Mouse (Mus musculus) testis, adult 2 months (tissue): ENCODE measurements at regions not wholly inside any gene's neighbourhood (a gene's known extent, or its start where the extent isn't known, plus 50 kb on each side); places are given as distances from the start of the nearest gene placed in this dataset.
A peak's percentile ranks its signal among the peaks of the same experiment; 100 is the strongest.
"Not testable (repeated sequence)": the region's sequence is repeated elsewhere in the genome, so short reads cannot be mapped to it uniquely, and the experiment has no call there.

ENCODE experiments used
- H3K27ac ChIP-seq: fragments of 200-500 bp; 2 replicates; pipeline ENCODE4 v1.5.1; 2012; ENCODE audit warnings: low read depth, low read length; ENCODE audit not compliant: control insufficient read depth, insufficient read depth
- H3K27me3 ChIP-seq: fragments of 200-500 bp; 2 replicates; pipeline ENCODE4 v1.6.1; 2012; ENCODE audit warnings: mild to moderate bottlenecking, low read length, moderate library complexity; ENCODE audit not compliant: control insufficient read depth, insufficient read depth
- H3K36me3 ChIP-seq: fragments of 200-500 bp; 2 replicates; pipeline ENCODE4 v1.6.1; 2012; ENCODE audit warnings: mild to moderate bottlenecking, low read length; ENCODE audit not compliant: control insufficient read depth, insufficient read depth
- H3K4me1 ChIP-seq: fragments of 200-500 bp; 2 replicates; pipeline ENCODE4 v1.6.1; 2012; ENCODE audit warnings: low read length; ENCODE audit not compliant: control insufficient read depth, insufficient read depth
- H3K4me3 ChIP-seq: fragments of 200-500 bp; 2 replicates; pipeline ENCODE4 v1.5.1; 2012; ENCODE audit warnings: low read depth, mild to moderate bottlenecking, low read length, moderate library complexity, mixed read lengths; ENCODE audit not compliant: control insufficient read depth
- CTCF ChIP-seq: fragments of 200-500 bp; IDR thresholded peaks from 2 replicates; pipeline ENCODE4 v1.5.1; 2012; ENCODE audit warnings: low read depth, mild to moderate bottlenecking, inconsistent platforms, low read length, moderate library complexity; ENCODE audit not compliant: control insufficient read depth, insufficient read depth, insufficient replicate concordance
- POLR2A ChIP-seq: fragments of 200-500 bp; IDR thresholded peaks from 2 replicates; pipeline ENCODE4 v1.6.1; 2012; ENCODE audit warnings: low read depth, mild to moderate bottlenecking, inconsistent platforms, low read length, moderate library complexity; ENCODE audit not compliant: control insufficient read depth

DNA sequence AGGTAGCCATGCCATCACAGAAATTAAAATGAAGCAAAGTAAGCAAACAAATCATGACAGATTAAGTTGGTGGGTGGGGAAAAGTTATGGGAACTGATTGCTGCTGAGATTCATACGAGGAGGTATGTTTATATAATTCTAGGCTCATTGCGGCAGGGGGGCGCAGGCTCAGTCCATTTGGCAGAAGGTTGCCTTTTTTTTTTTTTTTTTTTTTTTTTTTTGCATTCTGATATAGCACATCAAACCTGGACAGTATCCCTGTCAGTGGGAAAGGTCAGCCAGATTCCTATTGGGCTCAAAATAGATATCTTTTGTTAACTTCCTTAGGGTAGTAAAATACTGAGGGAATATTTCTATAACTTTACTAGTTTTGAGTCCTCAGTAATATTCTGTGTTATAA lies 575.0 kb upstream of the Kcnd2 start:
- TF ChIP-seq POLR2A (no peak), CTCF (no peak)
- H3K36me3 ChIP-seq: no peaks in the 10 kb centered on the region
- no peak overlapping the region for H3K4me3 ChIP-seq
- H3K27ac ChIP-seq: no peak overlapping the region
- no peaks in the 10 kb centered on the region for H3K4me1 ChIP-seq
- H3K27me3 ChIP-seq: no peaks in the 10 kb centered on the region

- H3K4me3 ChIP-seq: no peak overlapping the region
- TF ChIP-seq CTCF: no peak
- no peak for TF ChIP-seq POLR2A
- no peaks in the 10 kb centered on the region for H3K36me3 ChIP-seq
- no peaks in the 10 kb centered on the region for H3K4me1 ChIP-seq
- no peaks in the 10 kb centered on the region for H3K27me3 ChIP-seq
- no peak overlapping the region for H3K27ac ChIP-seq
Measured at GRCm38 (mm10) chr6:20641375-20641774, 573.9 kb upstream of the Kcnd2 start.

GRCm38 (mm10) chr6:20641851-20642250 lies 573.5 kb upstream of the Kcnd2 start:
- no peak for TF ChIP-seq CTCF
- no peak for TF ChIP-seq POLR2A
- no peak overlapping the region for H3K27ac ChIP-seq
- H3K4me3 ChIP-seq: no peak overlapping the region
- H3K4me1 ChIP-seq: no peaks in the 10 kb centered on the region
- H3K27me3 ChIP-seq: no peaks in the 10 kb centered on the region
- no peaks in the 10 kb centered on the region for H3K36me3 ChIP-seq

- H3K36me3 ChIP-seq: no peaks in the 10 kb centered on the region
- H3K27me3 ChIP-seq: no peaks in the 10 kb centered on the region
- no peak overlapping the region for H3K27ac ChIP-seq
- no peak overlapping the region for H3K4me3 ChIP-seq
- TF ChIP-seq CTCF (no peak), POLR2A (no peak)
- no peaks in the 10 kb centered on the region for H3K4me1 ChIP-seq
Measured at GRCm38 (mm10) chr6:20657042-20657441, 558.3 kb upstream of the Kcnd2 start.

DNA sequence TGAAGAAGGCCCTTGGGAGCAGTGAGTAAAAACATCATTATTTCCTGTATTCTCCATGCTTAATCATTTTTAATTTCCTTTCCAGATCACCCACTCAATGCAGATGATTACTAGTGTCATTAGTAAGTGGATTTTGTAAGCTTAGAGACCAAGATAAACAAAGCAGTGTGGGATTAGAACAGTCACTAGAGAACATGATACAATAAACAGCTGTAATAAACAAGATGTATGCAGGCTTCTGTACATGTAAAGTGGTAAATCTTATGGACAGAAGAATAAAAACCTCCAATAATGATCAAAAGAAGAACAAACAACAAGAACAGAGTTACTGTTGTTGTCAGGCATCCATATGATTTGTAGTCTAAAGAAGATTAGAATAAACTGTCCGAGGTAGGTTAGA lies 542.1 kb upstream of the Kcnd2 start:
- Histone ChIP-seq H3K27me3 (no peaks in the 10 kb centered on the region), H3K4me1 (no peaks in the 10 kb centered on the region), H3K36me3 (no peaks in the 10 kb centered on the region), H3K27ac (no peak overlapping the region), H3K4me3 (no peak overlapping the region)
- no peak for TF ChIP-seq POLR2A
- no peak for TF ChIP-seq CTCF

- H3K27me3 ChIP-seq, H3K36me3 ChIP-seq, H3K4me1 ChIP-seq, H3K27ac ChIP-seq, H3K4me3 ChIP-seq: not testable (repeated sequence)
Measured at GRCm38 (mm10) chr6:20686447-20687238, 528.7 kb upstream of the Kcnd2 start.

DNA sequence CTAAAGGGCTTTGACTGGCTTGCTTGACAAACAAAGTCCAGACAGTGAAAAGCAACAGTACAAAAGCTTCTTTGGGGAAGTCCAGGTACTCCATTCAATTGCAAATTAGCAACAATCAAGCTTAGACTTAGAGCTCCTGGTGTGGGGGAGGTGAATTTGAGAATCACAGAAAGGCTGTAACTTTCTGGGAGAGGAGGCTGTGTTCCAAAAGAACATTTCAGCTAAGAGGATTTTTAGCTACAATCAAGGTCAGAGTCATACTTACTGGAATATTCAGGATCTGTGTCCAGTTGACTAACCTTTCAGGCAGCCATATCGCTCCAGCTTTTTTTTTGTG lies 528.1 kb upstream of the Kcnd2 start:
- H3K36me3 ChIP-seq: not testable (repeated sequence)
- 0 out of 2 replicates have a peak overlapping the region, but pooled peaks have one; percentile 29 for H3K27ac ChIP-seq

DNA sequence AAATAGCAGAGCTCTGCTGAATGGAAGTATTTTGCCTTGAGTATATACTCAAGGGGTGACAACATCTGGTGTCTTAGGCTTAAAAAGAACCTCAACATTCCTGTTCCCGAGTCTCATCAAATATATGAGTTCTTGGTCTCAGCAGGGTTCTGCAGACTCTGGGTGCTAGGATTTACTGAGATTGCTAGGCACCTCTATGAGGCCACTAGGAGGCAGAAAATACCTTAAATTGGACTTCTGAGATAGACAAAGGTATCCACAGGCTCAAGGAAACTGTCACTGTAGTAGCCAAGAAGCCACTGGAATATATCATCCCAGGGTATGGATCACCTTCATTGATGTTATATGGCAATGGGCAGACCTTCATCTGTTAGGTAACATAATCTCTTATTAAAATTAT lies 489.4 kb upstream of the Kcnd2 start:
- Histone ChIP-seq H3K36me3 (no peaks in the 10 kb centered on the region), H3K27me3 (no peaks in the 10 kb centered on the region), H3K27ac (no peak overlapping the region), H3K4me1 (no peaks in the 10 kb centered on the region), H3K4me3 (no peak overlapping the region)
- TF ChIP-seq CTCF (no peak), POLR2A (no peak)

More for the DNA sequence above, 528.1 kb upstream of the Kcnd2 start:
- not testable (repeated sequence) for H3K27me3 ChIP-seq, H3K4me3 ChIP-seq, H3K4me1 ChIP-seq
